9 mouse cellular contexts compared by ENCODE assay signal in the genomic region with DNA sequence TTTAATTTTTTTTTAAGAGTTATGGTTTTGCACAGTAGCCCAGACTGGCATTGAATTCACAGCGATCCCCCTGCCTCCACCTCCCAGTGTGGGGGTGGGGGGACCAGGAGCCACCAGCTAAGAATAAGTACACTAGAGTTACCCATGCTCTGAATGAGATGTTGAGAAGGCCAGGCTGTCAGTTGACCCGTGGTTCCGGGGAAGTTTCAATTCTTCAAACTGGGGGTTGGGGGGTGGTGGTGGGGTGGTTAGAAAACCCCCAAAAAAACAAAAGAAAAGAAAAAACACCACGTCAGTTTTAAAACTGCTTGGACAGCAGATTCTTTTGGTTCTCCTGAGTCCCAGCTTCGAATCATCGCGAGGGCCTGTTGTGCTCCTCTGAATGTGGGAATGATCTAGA. TPM values are rescaled to one million over a fixed set of nuclear protein-coding genes. Genes with fewer than 3 reads are reported as not detected.
DNase-seq lines count a peak whose midpoint lies in the region; ATAC-seq and TF ChIP-seq lines count a peak whose summit lies in the region.
"Had no signal": no experiment of that assay in that cellular context is flagged by ENCODE, and none has a peak within 500 bp of the region (broad histone marks: within the 10 kb centered on the region; RNA-seq: fewer than 3 reads in every experiment).

No protein-coding gene starts in this region.

- H3K27me3 ChIP-seq in heart, embryonic 13.5 days (replicated peaks): peaks cover 15% of the 10 kb centered on the region; the same call in 1 of the 2 replicates
- peaks cover 3% of the 10 kb centered on the region; the same call in 1 of the 2 replicates for H3K27me3 ChIP-seq in hindbrain, embryonic 15.5 days
- H3K27me3 ChIP-seq in midbrain, embryonic 14.5 days (ENCODE audit: control insufficient read depth, insufficient read depth, low read length): peaks cover 7% of the 10 kb centered on the region; the same call in 1 of the 2 replicates

- no peaks in the 10 kb centered on the region for H3K9me3 ChIP-seq in heart, embryonic 13.5 days
- no peaks in the 10 kb centered on the region for H3K9me3 ChIP-seq in hindbrain, embryonic 15.5 days
- H3K9me3 ChIP-seq in midbrain, embryonic 14.5 days (ENCODE audit: control insufficient read depth, low read length): no peaks in the 10 kb centered on the region

- 35% methylated on average over 7 of the region's 7 CpGs for WGBS in heart, embryonic 13.5 days
- 48% methylated on average over 7 of the region's 7 CpGs for WGBS in bone marrow, adult 2 months
- WGBS in hindbrain, embryonic 15.5 days: 38% methylated on average over 7 of the region's 7 CpGs
- WGBS in midbrain, embryonic 14.5 days: 28% methylated on average over 7 of the region's 7 CpGs

- no peak for TF ChIP-seq CTCF in bone marrow, adult 2 months (IDR thresholded peaks at IDR 0.05; ENCODE audit: control insufficient read depth, insufficient read depth, low read length)

- peaks cover 21% of the 10 kb centered on the region for H3K4me1 ChIP-seq in heart, embryonic 13.5 days
- no peaks in the 10 kb centered on the region; the same call in 1 of the 2 replicates for H3K4me1 ChIP-seq in bone marrow, adult 2 months (ENCODE audit: control insufficient read depth, insufficient read depth, low read length)
- peaks cover 19% of the 10 kb centered on the region for H3K4me1 ChIP-seq in hindbrain, embryonic 15.5 days (replicated peaks)
- peaks cover 12% of the 10 kb centered on the region for H3K4me1 ChIP-seq in midbrain, embryonic 14.5 days (ENCODE audit: control insufficient read depth, insufficient read depth, low read length)

- H3K4me2 ChIP-seq in heart, embryonic 13.5 days: peak overlapping the region; percentile 95
- H3K4me2 ChIP-seq in hindbrain, embryonic 15.5 days: peak overlapping the region; percentile 88
- H3K4me2 ChIP-seq in midbrain, embryonic 14.5 days (ENCODE audit: low read length): peak overlapping the region; percentile 81; the same call in 1 of the 2 replicates

- no peak overlapping the region for H3K27ac ChIP-seq in heart, embryonic 13.5 days (replicated peaks)
- peak overlapping the region; percentile 65 for H3K27ac ChIP-seq in bone marrow, adult 2 months (ENCODE audit: control insufficient read depth, insufficient read depth, low read depth, low read length, poor library complexity)
- H3K27ac ChIP-seq in hindbrain, embryonic 15.5 days (replicated peaks): no peak overlapping the region
- no peak overlapping the region for H3K27ac ChIP-seq in midbrain, embryonic 14.5 days (replicated peaks; ENCODE audit: low read depth, low read length)

- peak overlapping the region; percentile 63 for H3K4me3 ChIP-seq in heart, embryonic 13.5 days
- no peak overlapping the region for H3K4me3 ChIP-seq in bone marrow, adult 2 months (replicated peaks; ENCODE audit: control insufficient read depth, low read depth, low read length)
- no peak overlapping the region for H3K4me3 ChIP-seq in hindbrain, embryonic 15.5 days
- H3K4me3 ChIP-seq in midbrain, embryonic 14.5 days (replicated peaks; ENCODE audit: low read depth, low read length): no peak overlapping the region

- peak overlapping the region; percentile 83 for H3K9ac ChIP-seq in heart, embryonic 13.5 days
- no peak overlapping the region for H3K9ac ChIP-seq in hindbrain, embryonic 15.5 days
- no peak overlapping the region for H3K9ac ChIP-seq in midbrain, embryonic 14.5 days (replicated peaks; ENCODE audit: low read length)

- intact Hi-C loops in left cerebral cortex, postnatal 14 days (cut with DNase I): no loop called here
- intact Hi-C loops in gastrocnemius, postnatal 36 days (cut with DNase I): no loop called here

- no peak for ATAC-seq in heart, embryonic 13.5 days (ENCODE audit: extremely low read depth, insufficient number of reproducible peaks, low FRiP score, low TSS enrichment)
- ATAC-seq in hindbrain, embryonic 15.5 days (ENCODE audit: low FRiP score, low read depth): no peak
- ATAC-seq in midbrain, embryonic 14.5 days (ENCODE audit: low FRiP score, low TSS enrichment): no peak

- no peak for TF ChIP-seq POLR2A in bone marrow, adult 2 months (IDR thresholded peaks at IDR 0.05; ENCODE audit: borderline replicate concordance, control insufficient read depth, low read depth, low read length)

- H3K36me3 ChIP-seq in heart, embryonic 13.5 days: no peaks in the 10 kb centered on the region
- no peaks in the 10 kb centered on the region for H3K36me3 ChIP-seq in hindbrain, embryonic 15.5 days
- no peaks in the 10 kb centered on the region for H3K36me3 ChIP-seq in midbrain, embryonic 14.5 days (ENCODE audit: control insufficient read depth, insufficient read depth, low read length)

- DNase-seq in heart, adult 9 months (ENCODE audit: low spot score in 2 of 2): no peak
- no peak for DNase-seq in midbrain, embryonic 14.5 days
- DNase-seq in gastrocnemius, postnatal 25 days: no peak
- DNase-seq in left cerebral cortex, postnatal 14 days (ENCODE audit: low spot score in 2 of 2): no peak
- no peak for DNase-seq in gastrocnemius, postnatal 36 days
- DNase-seq: cerebellum, adult 9-11 months had no signal

RNA-seq across cellular contexts. Expression of a gene that starts 0.4 kb away (rescaled TPM):
- 4.1 and 4.5 TPM in 2 replicates for polyA plus RNA-seq in heart, embryonic 13.5 days (2015; fragmentation: Nextera tagmentation; extraction: Ambion mirVana)
- 1.1 and 2.1 TPM in 2 replicates for polyA plus RNA-seq in bone marrow, adult 2 months (2011; ENCODE audit: insufficient read depth, insufficient read length, low replicate concordance, missing spikeins)
- polyA plus RNA-seq in hindbrain, embryonic 15.5 days (2015; fragmentation: Nextera tagmentation; extraction: Ambion mirVana): 4.3 and 7.4 TPM in 2 replicates
- 4.0 and 6.2 TPM in 2 replicates for polyA plus RNA-seq in midbrain, embryonic 14.5 days (2014; fragmentation: Nextera tagmentation; extraction: Ambion mirVana)
- under 1 TPM; 0.26 to 0.51 TPM for total RNA-seq in gastrocnemius, postnatal 25 days (2021)
- under 1 TPM; 0.23 to 0.31 TPM for total RNA-seq in left cerebral cortex, postnatal 14 days (2021)
- under 1 TPM; 0.44 to 0.64 TPM for total RNA-seq in gastrocnemius, postnatal 36 days (2021)
